Mouse (Mus musculus): ENCODE data around the gene Clec11a. TPM values are rescaled to one million over a fixed set of nuclear protein-coding genes. Genes with fewer than 3 reads are reported as not detected.

The Clec11a gene
- polyA plus RNA-seq, 1 experiment from 2014 or later = 2.5 TPM

GRCm38 (mm10) chr7:44262791-44263643, 43.7 kb downstream of the Clec11a start:
- Histone ChIP-seq H3K27ac (ENCODE audit: low read length) (no peak overlapping the region), H3K9me3 (ENCODE audit: low read length) (no peaks in the 10 kb centered on the region), H3K9ac (replicated peaks; ENCODE audit: low read depth) (no peak overlapping the region), H3K4me1 (ENCODE audit: insufficient read depth, low read depth, low read length) (no peaks in the 10 kb centered on the region), H3K36me3 (ENCODE audit: insufficient read depth, low read length) (no peaks in the 10 kb centered on the region), H3K4me3 (ENCODE audit: low read depth, low read length) (no peak overlapping the region), H3K4me2 (replicated peaks; ENCODE audit: low read depth, low read length) (no peak overlapping the region), H3K27me3 (replicated peaks; ENCODE audit: insufficient read depth, low read length) (no peaks in the 10 kb centered on the region)
- peak; percentile 95 for ATAC-seq
- peak; percentile 94 for DNase-seq (ENCODE audit: low spot score)
- TF ChIP-seq EP300 (IDR thresholded peaks at IDR 0.05) (no peak), CTCF (IDR thresholded peaks at IDR 0.05) (peak; percentile 98)
- 5% methylated on average over 34 of the region's 34 CpGs for WGBS

DNA sequence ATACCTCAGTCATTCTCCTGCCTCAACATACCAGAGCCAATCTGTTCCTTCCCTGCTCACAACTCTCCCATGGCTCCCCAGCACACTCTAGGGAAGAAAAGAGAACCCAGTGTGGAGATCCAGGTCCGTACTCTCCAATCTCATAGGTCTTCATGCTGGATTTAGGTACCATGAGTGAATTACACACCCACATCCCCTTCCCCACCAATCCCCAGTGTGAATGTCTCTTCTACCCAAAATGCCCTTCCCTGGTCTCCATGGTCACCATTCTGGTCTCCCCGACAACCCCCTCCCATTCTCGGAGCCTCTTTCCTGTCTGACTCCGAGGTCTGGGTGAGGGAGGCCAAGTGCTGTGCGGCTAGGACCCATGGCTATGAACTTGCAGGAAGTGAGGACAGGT, 45.6 kb downstream of the Clec11a start, which contains the start of gene Gm15517:
Gm15517 (plus strand) TSS at position 301 of the 400 bp plus-strand sequence.
- 38% methylated on average over 5 of the region's 5 CpGs for WGBS
- Histone ChIP-seq H3K4me3 (ENCODE audit: low read depth, low read length) (no peak within 1 kb of the TSS), H3K36me3 (ENCODE audit: insufficient read depth, low read length) (no peaks in the 10 kb centered on the region), H3K9me3 (ENCODE audit: low read length) (no peaks in the 10 kb centered on the region), H3K27me3 (replicated peaks; ENCODE audit: insufficient read depth, low read length) (no peaks in the 10 kb centered on the region), H3K9ac (replicated peaks; ENCODE audit: low read depth) (no peak within 1 kb of the TSS), H3K4me2 (replicated peaks; ENCODE audit: low read depth, low read length) (no peak within 1 kb of the TSS), H3K4me1 (ENCODE audit: insufficient read depth, low read depth, low read length) (no peaks in the 10 kb centered on the region), H3K27ac (ENCODE audit: low read length) (no peak within 1 kb of the TSS)
- DNase-seq (ENCODE audit: low spot score) (no peak), ATAC-seq (no peak)
- no peak for TF ChIP-seq EP300 (IDR thresholded peaks at IDR 0.05)
- no peak for TF ChIP-seq CTCF (IDR thresholded peaks at IDR 0.05)

- ATAC-seq = no peak
- WGBS = 62% methylated on average over 6 of the region's 6 CpGs
- Histone ChIP-seq H3K27ac (ENCODE audit: low read length) (no peak overlapping the region), H3K4me1 (ENCODE audit: insufficient read depth, low read depth, low read length) (no peaks in the 10 kb centered on the region), H3K9me3 (ENCODE audit: low read length) (no peaks in the 10 kb centered on the region), H3K4me3 (ENCODE audit: low read depth, low read length) (no peak overlapping the region), H3K9ac (replicated peaks; ENCODE audit: low read depth) (no peak overlapping the region), H3K4me2 (replicated peaks; ENCODE audit: low read depth, low read length) (no peak overlapping the region), H3K27me3 (replicated peaks; ENCODE audit: insufficient read depth, low read length) (no peaks in the 10 kb centered on the region), H3K36me3 (ENCODE audit: insufficient read depth, low read length) (no peaks in the 10 kb centered on the region)
- no peak for TF ChIP-seq CTCF (IDR thresholded peaks at IDR 0.05)
- TF ChIP-seq EP300 (IDR thresholded peaks at IDR 0.05) = no peak
- no peak for DNase-seq (ENCODE audit: low spot score)
Observed at GRCm38 (mm10) chr7:44260410-44260809, 46.3 kb downstream of the Clec11a start.

DNA sequence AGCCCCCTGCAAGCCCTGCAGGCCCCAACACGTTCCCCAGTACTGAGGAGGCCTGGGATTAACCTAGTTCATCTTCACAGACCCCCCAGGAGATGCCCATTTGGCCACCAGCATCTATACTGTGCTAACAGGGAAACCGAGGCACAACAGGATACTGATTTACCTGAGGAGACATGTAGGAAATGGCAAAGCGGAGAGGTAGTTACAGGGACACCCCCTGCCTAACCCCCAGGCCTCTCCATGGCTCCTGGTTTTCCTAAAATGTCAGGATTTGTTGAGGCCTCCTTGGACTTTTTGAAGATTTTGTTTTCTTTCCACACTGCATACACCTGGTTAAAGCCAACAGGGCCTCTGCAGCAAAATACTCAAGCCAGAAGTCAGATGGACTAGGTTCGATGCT, 49.4 kb downstream of the Clec11a start, which contains the start of gene Acp4:
Acp4 (minus strand) TSS at position 101 of the 400 bp plus-strand sequence.
- no peaks in the 10 kb centered on the region for H3K27me3 ChIP-seq (replicated peaks; ENCODE audit: insufficient read depth, low read length)
- TF ChIP-seq EP300 (IDR thresholded peaks at IDR 0.05) (no peak), CTCF (IDR thresholded peaks at IDR 0.05) (no peak)
- H3K9me3 ChIP-seq (ENCODE audit: low read length) = no peaks in the 10 kb centered on the region
- H3K4me3 ChIP-seq (ENCODE audit: low read depth, low read length) = no peak within 1 kb of the TSS
- H3K4me1 ChIP-seq (ENCODE audit: insufficient read depth, low read depth, low read length) = no peaks in the 10 kb centered on the region
- ATAC-seq (no peak), DNase-seq (ENCODE audit: low spot score) (no peak)
- H3K9ac ChIP-seq (replicated peaks; ENCODE audit: low read depth) = no peak within 1 kb of the TSS
- H3K36me3 ChIP-seq (ENCODE audit: insufficient read depth, low read length) = no peaks in the 10 kb centered on the region
- H3K27ac ChIP-seq (ENCODE audit: low read length) = no peak within 1 kb of the TSS
- WGBS = 77% methylated on average over 4 of the region's 4 CpGs
- no peak within 1 kb of the TSS for H3K4me2 ChIP-seq (replicated peaks; ENCODE audit: low read depth, low read length)

GRCm38 (mm10) chr7:44254930-44255329, 51.8 kb downstream of the Clec11a start:
- Histone ChIP-seq H3K27ac (ENCODE audit: low read length) (no peak overlapping the region), H3K4me1 (ENCODE audit: insufficient read depth, low read depth, low read length) (no peaks in the 10 kb centered on the region), H3K4me2 (replicated peaks; ENCODE audit: low read depth, low read length) (no peak overlapping the region), H3K36me3 (ENCODE audit: insufficient read depth, low read length) (no peaks in the 10 kb centered on the region; the same call in 1 of the 2 replicates), H3K9ac (replicated peaks; ENCODE audit: low read depth) (no peak overlapping the region), H3K9me3 (ENCODE audit: low read length) (no peaks in the 10 kb centered on the region), H3K4me3 (ENCODE audit: low read depth, low read length) (no peak overlapping the region), H3K27me3 (replicated peaks; ENCODE audit: insufficient read depth, low read length) (no peaks in the 10 kb centered on the region)
- TF ChIP-seq EP300 (IDR thresholded peaks at IDR 0.05) = no peak
- TF ChIP-seq CTCF (IDR thresholded peaks at IDR 0.05) = no peak
- WGBS = 47% methylated on average over 6 of the region's 6 CpGs
- DNase-seq (ENCODE audit: low spot score) (no peak), ATAC-seq (peak; percentile 27; the same call in 1 of the 2 replicates)

DNA sequence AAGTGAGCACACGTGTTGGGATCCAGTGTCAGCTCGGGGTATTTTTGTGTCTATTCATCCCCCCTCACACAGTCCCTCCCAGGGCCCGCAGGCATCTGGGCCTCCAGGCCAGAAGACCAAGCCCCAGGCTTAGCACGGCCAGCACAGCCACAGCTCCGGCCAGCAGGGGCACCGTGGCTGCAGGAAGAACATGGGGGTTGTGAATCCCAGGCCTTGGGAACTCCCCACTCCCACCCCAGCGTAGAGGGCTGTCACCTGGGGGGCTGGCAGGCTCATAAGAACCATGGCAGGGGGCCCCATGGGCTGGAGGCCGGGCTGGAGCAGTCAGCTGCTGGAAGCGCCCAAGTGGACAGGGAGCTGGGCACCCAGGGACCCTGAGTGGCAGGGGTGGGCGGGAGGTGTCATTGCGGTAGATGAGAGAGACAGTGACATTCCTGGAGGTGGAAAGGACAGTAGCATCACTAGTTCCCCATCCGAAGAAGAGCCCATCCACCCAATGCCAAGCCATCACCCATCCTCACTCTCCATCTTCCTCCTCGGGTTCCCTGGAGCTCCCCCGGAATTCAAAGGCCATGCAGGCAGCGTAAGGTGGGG, 53.6 kb downstream of the Clec11a start:
- TF ChIP-seq EP300 (IDR thresholded peaks at IDR 0.05) = no peak
- TF ChIP-seq CTCF (IDR thresholded peaks at IDR 0.05) = no peak
- DNase-seq (ENCODE audit: low spot score) = no peak
- Histone ChIP-seq H3K4me2 (replicated peaks; ENCODE audit: low read depth, low read length) (no peak overlapping the region), H3K4me3 (ENCODE audit: low read depth, low read length) (no peak overlapping the region), H3K4me1 (ENCODE audit: insufficient read depth, low read depth, low read length) (no peaks in the 10 kb centered on the region), H3K9me3 (ENCODE audit: low read length) (no peaks in the 10 kb centered on the region), H3K36me3 (ENCODE audit: insufficient read depth, low read length) (no peaks in the 10 kb centered on the region; the same call in 1 of the 2 replicates), H3K9ac (replicated peaks; ENCODE audit: low read depth) (no peak overlapping the region), H3K27ac (ENCODE audit: low read length) (no peak overlapping the region), H3K27me3 (replicated peaks; ENCODE audit: insufficient read depth, low read length) (no peaks in the 10 kb centered on the region)
- WGBS = 55% methylated on average over 15 of the region's 15 CpGs
- ATAC-seq = no peak

Other genes starting within 250 kb of the Clec11a start
- not detected in 2 replicates for gene Klk1b21, start 204.6 kb downstream of the Clec11a start, polyA plus RNA-seq (2015; fragmentation: Nextera tagmentation; extraction: Ambion mirVana)
- gene Klk1b22, start 194.2 kb downstream of the Clec11a start, polyA plus RNA-seq (2015; fragmentation: Nextera tagmentation; extraction: Ambion mirVana) = not detected in 2 replicates
- gene Klk1b16, start 170.1 kb downstream of the Clec11a start, polyA plus RNA-seq (2015; fragmentation: Nextera tagmentation; extraction: Ambion mirVana) = not detected in 2 replicates
- not detected in 2 replicates for gene Klk1b24, start 118.7 kb downstream of the Clec11a start, polyA plus RNA-seq (2015; fragmentation: Nextera tagmentation; extraction: Ambion mirVana)
- not detected in 2 replicates for gene Klk1b3, start 108.7 kb downstream of the Clec11a start, polyA plus RNA-seq (2015; fragmentation: Nextera tagmentation; extraction: Ambion mirVana)
- gene Klk1b4, start 99.5 kb downstream of the Clec11a start, polyA plus RNA-seq (2015; fragmentation: Nextera tagmentation; extraction: Ambion mirVana) = not detected in 2 replicates
- not detected in 2 replicates for gene Klk1b5, start 91.0 kb downstream of the Clec11a start, polyA plus RNA-seq (2015; fragmentation: Nextera tagmentation; extraction: Ambion mirVana)
- gene Klk1, start 81.5 kb downstream of the Clec11a start, polyA plus RNA-seq (2015; fragmentation: Nextera tagmentation; extraction: Ambion mirVana) = not detected in 2 replicates
- gene Gm36864, start 70.7 kb downstream of the Clec11a start, polyA plus RNA-seq (2015; fragmentation: Nextera tagmentation; extraction: Ambion mirVana) = not detected in 2 replicates
- gene 1700028J19Rik, start 60.2 kb downstream of the Clec11a start, polyA plus RNA-seq (2015; fragmentation: Nextera tagmentation; extraction: Ambion mirVana) = 0.77 and 1.0 TPM in 2 replicates
- gene 2410002F23Rik, start 60.2 kb downstream of the Clec11a start, polyA plus RNA-seq (2015; fragmentation: Nextera tagmentation; extraction: Ambion mirVana) = 45.2 and 51.3 TPM in 2 replicates
- not detected in 2 replicates for gene Acp4, start 49.5 kb downstream of the Clec11a start, polyA plus RNA-seq (2015; fragmentation: Nextera tagmentation; extraction: Ambion mirVana)
- not detected in 2 replicates for gene Gm15517, start 45.5 kb downstream of the Clec11a start, polyA plus RNA-seq (2015; fragmentation: Nextera tagmentation; extraction: Ambion mirVana)
- 0.23 and 0.27 TPM in 2 replicates for gene Shank1, start 3.4 kb upstream of the Clec11a start, polyA plus RNA-seq (2015; fragmentation: Nextera tagmentation; extraction: Ambion mirVana)
- gene Syt3, start 77.2 kb upstream of the Clec11a start, polyA plus RNA-seq (2015; fragmentation: Nextera tagmentation; extraction: Ambion mirVana) = 0.85 and 1.4 TPM in 2 replicates
- 0.87 and 1.2 TPM in 2 replicates for gene 1700008O03Rik, start 78.9 kb upstream of the Clec11a start, polyA plus RNA-seq (2015; fragmentation: Nextera tagmentation; extraction: Ambion mirVana)
- 0.51 and 0.76 TPM in 2 replicates for gene Lrrc4b, start 122.1 kb upstream of the Clec11a start, polyA plus RNA-seq (2015; fragmentation: Nextera tagmentation; extraction: Ambion mirVana)
- not detected in 2 replicates for gene Aspdh, start 158.5 kb upstream of the Clec11a start, polyA plus RNA-seq (2015; fragmentation: Nextera tagmentation; extraction: Ambion mirVana)
- gene Josd2, start 161.1 kb upstream of the Clec11a start, polyA plus RNA-seq (2015; fragmentation: Nextera tagmentation; extraction: Ambion mirVana) = 93.7 and 110 TPM in 2 replicates
- 59.3 and 69.2 TPM in 2 replicates for gene Emc10, start 189.6 kb upstream of the Clec11a start, polyA plus RNA-seq (2015; fragmentation: Nextera tagmentation; extraction: Ambion mirVana)
- gene Fam71e1, start 189.7 kb upstream of the Clec11a start, polyA plus RNA-seq (2015; fragmentation: Nextera tagmentation; extraction: Ambion mirVana) = 11.4 and 12.0 TPM in 2 replicates
- gene Mybpc2, start 217.8 kb upstream of the Clec11a start, polyA plus RNA-seq (2015; fragmentation: Nextera tagmentation; extraction: Ambion mirVana) = 0.37 and 0.46 TPM in 2 replicates
- 0.72 and 1.2 TPM in 2 replicates for gene Spib, start 225.2 kb upstream of the Clec11a start, polyA plus RNA-seq (2015; fragmentation: Nextera tagmentation; extraction: Ambion mirVana)
- 13.5 and 17.5 TPM in 2 replicates for gene Pold1, start 241.9 kb upstream of the Clec11a start, polyA plus RNA-seq (2015; fragmentation: Nextera tagmentation; extraction: Ambion mirVana)
- gene Nr1h2, start 247.0 kb upstream of the Clec11a start, polyA plus RNA-seq (2015; fragmentation: Nextera tagmentation; extraction: Ambion mirVana) = 74.8 and 84.3 TPM in 2 replicates